Mouse (Mus musculus): ENCODE measurements around the gene Lmntd2.
A peak's percentile ranks its signal among the peaks of the same experiment; 100 is the strongest.

Lmntd2 gene

DNA sequence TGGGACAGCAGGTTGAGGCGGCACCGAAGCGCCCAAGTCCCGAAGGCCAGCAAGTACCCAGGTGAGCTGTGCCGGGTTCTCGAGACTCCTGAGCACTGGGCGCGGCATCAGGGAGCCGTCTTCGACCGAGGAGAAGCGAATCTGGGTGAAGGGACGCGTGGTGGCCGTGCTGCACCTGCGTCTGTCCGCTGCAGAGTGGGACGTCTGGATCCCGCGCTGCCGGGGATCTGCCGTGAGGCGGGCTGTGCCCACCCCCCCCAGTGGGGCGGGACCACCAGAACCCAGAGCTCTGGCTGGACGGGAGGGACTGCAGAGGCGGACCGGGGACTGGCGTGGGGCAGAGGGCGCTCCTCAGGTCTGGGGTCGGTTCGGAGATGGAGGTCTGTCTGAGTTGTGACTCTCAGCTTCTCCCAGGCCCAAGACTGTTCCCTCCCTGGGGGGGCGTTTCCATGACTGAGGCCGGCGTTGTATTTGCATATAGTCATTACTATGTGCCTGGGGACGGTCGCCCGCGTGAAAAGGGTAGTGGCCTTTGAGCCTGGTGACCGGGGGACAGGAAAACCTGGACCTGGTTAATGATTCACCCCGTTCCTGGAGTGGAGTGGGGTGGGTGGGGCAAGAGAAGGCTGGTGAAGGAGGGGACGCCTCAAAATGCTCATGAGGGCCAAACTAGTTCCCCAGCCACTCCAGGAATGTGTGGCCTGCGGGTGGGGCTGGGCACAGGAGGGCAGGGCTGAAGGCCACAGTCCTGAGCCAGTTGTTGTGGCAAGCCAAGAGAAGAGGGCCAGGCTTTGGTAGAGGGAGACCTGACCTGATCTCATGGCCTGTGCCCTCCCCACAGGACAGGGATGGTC is 2.2 kb upstream of the Lmntd2 start:
- DNase-seq (ENCODE audit: low spot score in 2 of 2), result peak in 1 of 2 experiments; percentile 46

DNA sequence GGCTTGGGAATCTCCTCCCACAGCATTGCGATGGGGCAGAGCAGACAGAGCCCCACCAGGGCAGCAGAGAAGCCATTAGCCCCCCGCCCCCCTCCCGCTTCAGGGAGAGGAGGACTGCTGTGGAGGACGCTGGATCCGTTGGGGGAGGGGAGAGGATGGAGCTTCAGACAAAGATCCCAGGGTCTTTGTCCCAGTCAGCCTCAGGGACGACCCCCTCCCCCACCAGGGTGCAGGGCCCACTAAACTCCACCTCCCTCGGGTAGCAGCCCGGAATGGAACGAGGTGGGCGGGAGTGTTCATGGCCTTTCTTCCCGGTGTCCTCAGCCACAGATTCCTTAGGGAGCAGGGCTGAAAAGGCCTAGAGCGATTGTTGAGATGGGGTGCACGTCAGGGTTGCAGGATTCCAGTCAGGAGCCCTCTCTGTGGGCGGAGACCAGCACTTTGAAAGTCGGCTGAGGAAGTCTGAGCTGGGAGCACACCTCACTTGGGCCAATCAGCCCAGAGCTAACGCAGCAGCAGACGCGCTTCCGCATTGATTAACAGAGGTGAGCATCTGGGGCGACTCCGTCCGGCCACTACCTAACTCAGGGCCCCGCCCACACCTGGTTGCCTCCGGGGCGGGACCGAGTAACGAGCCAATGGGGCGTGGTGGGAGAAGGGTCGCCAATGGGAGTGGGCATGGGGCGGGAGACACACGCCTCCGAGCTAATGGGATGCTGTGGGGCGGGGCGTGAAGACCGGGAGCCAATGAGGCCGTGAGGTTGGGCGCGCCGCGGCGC is 1.4 kb upstream of the Lmntd2 start, which contains the start of gene Rassf7:
Gene Rassf7 (plus strand): TSS at position 760 of the 779 bp plus-strand sequence.
- peak; percentile 90 to 97 for DNase-seq (ENCODE audit: low spot score in 2 of 2)

DNA sequence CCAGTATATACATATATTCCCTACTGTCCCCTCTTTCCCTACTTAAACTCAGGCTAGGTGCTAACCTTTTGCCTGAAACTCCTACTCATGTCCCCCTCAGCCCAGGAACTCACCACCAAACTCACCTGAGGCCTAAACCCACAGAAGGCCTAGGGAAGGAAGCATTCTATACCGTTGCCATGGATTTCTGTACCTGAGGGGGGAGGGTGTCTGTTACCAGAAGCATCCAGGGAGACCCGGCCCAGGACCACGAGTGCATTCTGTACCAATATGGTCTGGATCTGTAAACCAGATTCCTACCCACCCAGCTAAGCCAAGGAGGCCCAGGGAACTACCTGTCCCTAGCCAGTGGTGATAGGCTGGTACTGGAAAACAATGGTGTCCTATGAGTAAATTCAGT is 430 bp upstream of the Lmntd2 start:
- DNase-seq (ENCODE audit: low spot score in 2 of 2), result no peak

DNA sequence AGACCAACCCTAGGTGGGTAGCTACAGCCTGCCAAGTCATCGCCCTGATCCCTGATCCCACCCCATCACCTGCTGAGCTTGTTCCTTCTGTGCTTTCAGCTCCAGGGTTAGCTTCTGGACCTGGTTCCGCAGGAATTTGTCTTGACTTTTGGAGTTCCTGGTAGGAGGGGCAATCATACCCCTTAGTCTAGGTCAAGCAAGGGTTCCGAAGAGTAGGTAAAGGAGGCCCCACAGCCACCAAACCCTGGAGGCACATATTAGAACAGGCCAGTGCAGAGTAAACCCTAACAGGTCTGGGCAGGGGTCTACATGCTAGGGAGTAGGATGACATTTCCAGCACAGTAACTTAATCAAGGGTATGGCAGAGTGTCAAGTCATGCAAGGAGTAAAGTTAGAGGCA is 747 bp downstream of the Lmntd2 start:
- DNase-seq (ENCODE audit: low spot score in 2 of 2), result no peak

- no peak for DNase-seq (ENCODE audit: low spot score in 2 of 2)
Measured at GRCm38 (mm10) chr7:141210606-141211131, 3.2 kb downstream of the Lmntd2 start.

DNA sequence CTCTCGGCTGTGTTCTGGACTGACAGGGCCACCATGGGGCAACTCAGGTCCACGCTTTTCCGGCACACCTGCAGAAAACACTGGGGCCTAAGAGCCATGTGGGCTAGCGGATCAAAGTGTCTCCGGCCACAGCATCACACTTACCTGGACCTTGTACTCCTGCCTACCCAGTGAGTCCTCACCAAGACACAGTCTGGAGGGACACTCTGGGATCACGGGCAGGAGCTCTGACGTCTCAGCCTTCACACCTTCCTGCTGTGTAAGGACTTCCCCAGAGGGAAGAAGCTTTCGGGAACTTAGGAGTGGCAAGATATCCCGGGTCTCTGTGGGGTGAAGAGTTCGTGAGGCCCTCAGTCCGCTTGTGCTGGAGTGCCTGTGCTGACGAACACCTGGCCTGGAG is 3.7 kb downstream of the Lmntd2 start:
- DNase-seq (ENCODE audit: low spot score in 2 of 2), result no peak

- DNase-seq (ENCODE audit: low spot score in 2 of 2), result no peak
Measured at GRCm38 (mm10) chr7:141209526-141209925, 4.4 kb downstream of the Lmntd2 start.

DNA sequence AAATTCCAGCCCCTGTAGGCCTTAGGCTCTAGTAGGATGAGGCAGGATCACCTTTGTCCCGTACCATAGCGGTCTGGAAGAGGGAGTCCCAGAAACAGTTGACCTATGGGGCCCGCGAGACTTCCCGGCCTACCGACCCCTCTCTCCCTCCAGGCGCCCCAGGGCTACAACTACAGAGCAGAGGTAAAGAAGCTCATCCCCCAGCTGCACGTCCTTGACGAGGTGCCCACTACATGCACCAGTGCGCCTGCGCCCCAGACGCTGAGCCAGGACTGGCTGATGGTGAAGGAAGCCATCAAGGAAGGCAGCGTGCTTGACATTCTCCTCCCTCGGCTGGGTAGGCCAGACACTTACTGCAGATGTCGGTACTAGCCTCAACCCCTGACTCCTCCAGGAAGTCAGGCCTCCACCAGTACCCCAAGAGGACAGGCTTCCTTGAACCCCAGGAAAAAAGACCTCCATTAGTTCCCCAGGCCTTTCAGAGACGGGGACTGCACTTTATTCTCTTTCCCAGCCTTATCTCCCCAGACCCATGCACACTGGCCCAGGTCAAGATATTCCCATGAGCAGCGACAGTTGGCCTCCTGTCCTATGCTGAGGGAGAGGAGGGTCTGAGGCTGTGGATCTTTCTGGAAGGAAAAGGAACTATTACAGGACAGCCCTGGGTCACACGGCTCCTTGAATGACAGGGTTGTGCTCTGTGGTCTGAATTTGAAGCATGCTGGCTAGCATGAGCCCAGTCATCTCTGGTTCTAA is 7.5 kb downstream of the Lmntd2 start:
- DNase-seq (ENCODE audit: low spot score in 2 of 2), result no peak

- DNase-seq (ENCODE audit: low spot score in 2 of 2), result no peak
Measured at GRCm38 (mm10) chr7:141205504-141205903, 8.4 kb downstream of the Lmntd2 start.

- DNase-seq (ENCODE audit: low spot score in 2 of 2), result no peak
Measured at GRCm38 (mm10) chr7:141204546-141204945, 9.3 kb downstream of the Lmntd2 start.

- DNase-seq (ENCODE audit: low spot score in 2 of 2), result no peak
Measured at GRCm38 (mm10) chr7:141198121-141198520, 15.8 kb downstream of the Lmntd2 start.

- DNase-seq (ENCODE audit: low spot score in 2 of 2), result no peak
Measured at GRCm38 (mm10) chr7:141196619-141197282, 17.1 kb downstream of the Lmntd2 start.

- DNase-seq (ENCODE audit: low spot score in 2 of 2), result no peak
Measured at GRCm38 (mm10) chr7:141195754-141196153, 18.1 kb downstream of the Lmntd2 start.

DNA sequence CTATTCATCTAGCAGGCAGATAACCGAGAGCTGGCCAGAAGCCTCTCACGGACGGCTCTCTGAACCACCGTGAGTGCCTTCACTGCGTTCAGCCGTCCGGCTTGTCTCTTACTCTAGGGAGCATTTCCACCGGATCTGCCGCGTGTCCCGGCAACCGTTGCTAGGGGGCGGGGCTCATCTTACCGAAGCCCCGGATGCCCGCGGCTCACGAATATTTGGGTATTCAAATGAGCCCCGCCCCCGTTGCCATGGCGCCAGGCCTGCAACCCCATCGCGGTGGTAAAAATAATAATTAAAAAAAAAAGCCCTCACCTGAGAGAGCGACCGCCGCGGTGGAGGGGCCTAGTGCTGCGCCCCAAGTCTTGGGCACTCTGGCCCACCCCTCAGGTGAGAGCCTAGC is 19.1 kb downstream of the Lmntd2 start:
- peak; percentile 87 to 95 for DNase-seq (ENCODE audit: low spot score in 2 of 2)

DNA sequence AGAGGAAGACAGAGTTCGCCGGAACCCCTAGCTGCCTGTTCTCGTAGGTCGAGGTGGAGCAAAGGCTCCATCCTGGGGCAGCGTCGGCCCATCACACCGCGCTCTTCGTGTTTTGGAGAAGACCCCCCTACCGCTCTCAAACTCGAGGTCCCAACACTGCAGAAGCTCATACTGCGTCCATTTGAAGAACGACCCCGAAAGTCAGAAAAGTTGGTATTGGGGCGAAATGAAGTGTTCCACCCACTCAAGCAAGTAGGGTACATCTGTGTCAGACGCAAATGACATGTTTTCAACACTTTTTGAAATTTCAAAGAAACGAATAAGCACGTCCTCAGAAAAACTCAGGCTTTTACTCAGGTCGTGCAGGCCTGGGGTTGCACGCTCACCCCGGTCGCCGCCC is 19.5 kb downstream of the Lmntd2 start:
- no peak for DNase-seq (ENCODE audit: low spot score in 2 of 2)

- DNase-seq (ENCODE audit: low spot score in 2 of 2), result peak; percentile 95 to 96
Measured at GRCm38 (mm10) chr7:141193948-141194347, 19.9 kb downstream of the Lmntd2 start, which contains the start of the genes Hras and Lrrc56. Gene Hras, minus strand, starts transcription at chr7:141194005. Gene Lrrc56, plus strand, starts transcription at chr7:141194157.

DNA sequence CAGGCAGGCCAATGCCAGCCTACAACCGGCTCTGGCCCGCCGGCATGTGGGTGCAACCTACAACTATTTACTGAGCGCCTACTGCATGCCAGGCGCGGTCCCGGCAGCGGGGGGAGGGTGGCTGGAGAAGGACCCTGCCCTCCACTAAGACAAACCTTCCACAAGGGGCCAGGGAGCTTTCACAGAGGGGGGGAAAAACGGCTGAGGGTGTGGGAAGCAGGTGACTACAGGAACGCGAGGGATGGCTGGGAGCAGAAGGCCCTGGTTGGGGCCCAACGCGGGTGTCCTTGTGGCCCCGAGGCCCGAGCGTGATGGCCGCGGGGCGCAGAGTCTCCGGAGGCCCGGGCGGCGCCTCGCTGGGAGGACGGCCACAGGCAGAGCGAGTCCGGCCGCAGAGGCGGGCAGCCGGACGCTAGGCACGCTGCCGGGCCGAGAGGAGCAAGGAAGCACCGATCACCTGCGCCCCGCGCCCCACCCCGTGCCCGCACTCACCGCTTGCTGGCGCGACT is 20.5 kb downstream of the Lmntd2 start:
- DNase-seq (ENCODE audit: low spot score in 2 of 2), result peak in 1 of 2 experiments; percentile 29

- DNase-seq (ENCODE audit: low spot score in 2 of 2), result no peak
Measured at GRCm38 (mm10) chr7:141192776-141193347, 21.0 kb downstream of the Lmntd2 start.

DNA sequence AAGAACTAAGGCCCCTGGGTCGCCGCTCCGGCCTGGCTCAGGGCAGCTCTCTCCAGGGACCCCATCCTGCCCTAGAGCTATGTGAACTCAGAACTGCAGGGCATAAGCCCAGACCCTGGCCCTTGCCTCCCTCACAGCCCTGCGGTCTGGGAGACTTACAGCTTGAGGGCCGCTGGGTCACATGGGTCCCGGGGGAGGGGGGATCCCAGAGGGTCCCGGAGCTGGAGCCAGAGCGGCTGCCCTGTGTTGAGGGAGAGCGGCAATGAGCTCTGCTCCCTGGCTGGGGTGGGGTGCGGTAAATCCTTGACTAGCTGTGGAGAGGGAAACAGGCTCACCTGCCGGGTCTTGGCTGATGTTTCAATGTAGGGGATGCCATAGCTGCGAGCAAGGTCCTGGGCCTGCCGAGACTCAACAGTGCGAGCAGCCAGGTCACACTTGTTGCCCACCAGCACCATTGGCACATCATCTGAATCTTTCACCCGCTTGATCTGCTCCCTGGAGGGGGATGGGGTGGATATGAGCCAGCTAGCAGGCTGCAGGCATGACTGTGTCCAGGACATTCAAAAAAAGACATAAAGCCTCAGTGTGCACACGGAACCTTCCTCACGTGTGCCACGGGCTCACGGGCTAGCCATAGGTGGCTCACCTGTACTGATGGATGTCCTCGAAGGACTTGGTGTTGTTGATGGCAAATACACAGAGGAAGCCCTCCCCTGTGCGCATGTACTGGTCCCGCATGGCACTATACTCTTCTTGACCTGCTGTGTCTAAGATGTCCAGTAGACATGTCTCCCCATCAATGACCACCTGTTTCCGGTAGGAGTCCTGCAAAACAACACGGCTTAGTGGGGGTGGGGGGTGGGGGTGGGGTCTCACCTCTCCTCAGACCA is 21.8 kb downstream of the Lmntd2 start:
- no peak for DNase-seq (ENCODE audit: low spot score in 2 of 2)

GRCm38 (mm10) chr7:141191036-141191435 is 22.8 kb downstream of the Lmntd2 start:
- no peak for DNase-seq (ENCODE audit: low spot score in 2 of 2)

Measured in natural killer cell, adult 2 months (primary cell).